In the genomic region with DNA sequence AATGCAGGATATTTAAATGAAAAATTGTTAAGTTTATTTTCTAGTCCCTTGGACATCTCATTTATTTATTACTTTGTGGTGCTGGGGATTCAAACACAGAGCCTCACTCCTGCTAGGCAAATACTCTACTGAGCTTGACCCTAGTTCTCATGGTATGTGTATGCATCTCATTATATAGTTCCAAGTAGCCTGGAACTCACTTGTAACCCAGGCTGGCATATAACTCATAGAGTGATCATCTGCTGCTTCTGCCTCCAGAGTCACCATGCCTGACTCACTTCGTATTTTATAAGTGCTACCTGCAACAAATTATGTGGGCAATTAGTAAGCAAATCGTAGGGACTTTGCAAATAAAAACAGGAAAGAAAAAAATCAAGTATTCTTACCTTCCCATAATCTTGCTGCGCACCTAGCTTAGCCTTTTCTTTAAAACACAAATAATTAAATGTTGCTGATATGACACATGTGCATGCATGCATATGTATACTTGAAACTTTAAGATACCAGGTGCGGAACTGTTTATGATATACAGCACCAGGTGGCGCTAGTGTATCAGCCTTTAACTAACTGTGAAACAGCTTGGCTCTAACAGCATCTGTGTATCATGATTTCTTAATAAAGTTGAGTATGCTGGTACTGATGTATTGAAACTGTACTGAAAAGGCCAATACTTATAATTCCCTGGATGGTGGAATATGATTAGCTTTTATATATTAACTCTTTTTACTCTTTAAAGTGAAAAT, we compare ENCODE assay signal across 8 mouse cellular contexts. TPM values are rescaled to one million over a fixed set of nuclear protein-coding genes. Genes with fewer than 3 reads are reported as not detected.
DNase-seq lines count a peak whose midpoint lies in the region; ATAC-seq and TF ChIP-seq lines count a peak whose summit lies in the region.

No protein-coding gene starts in this region.

- no peaks in the 10 kb centered on the region for H3K9me3 ChIP-seq in liver, embryonic 11.5 days (ENCODE audit: control insufficient read depth, low read length)
- H3K9me3 ChIP-seq in neural tube, embryonic 12.5 days = no peaks in the 10 kb centered on the region

- H3K27ac ChIP-seq in cortical plate, adult 2 months (ENCODE audit: insufficient read depth, low read length) = no peak overlapping the region
- no peak overlapping the region for H3K27ac ChIP-seq in liver, embryonic 11.5 days (ENCODE audit: low read depth, low read length)
- no peak overlapping the region for H3K27ac ChIP-seq in neural tube, embryonic 12.5 days

- H3K4me2 ChIP-seq in liver, embryonic 11.5 days = no peak overlapping the region
- no peak overlapping the region for H3K4me2 ChIP-seq in neural tube, embryonic 12.5 days (replicated peaks)

- DNase-seq in CD4-positive helper T cell, adult 2 months (ENCODE audit: low read depth, low spot score) = peak; percentile 83
- peak; percentile 81 for DNase-seq in kidney, postnatal 10 days
- DNase-seq in liver, embryonic 11.5 days (ENCODE audit: low spot score) = no peak
- DNase-seq in thymus, adult 18-20 months = peak; percentile 5 to 31

- peak; percentile 56 for TF ChIP-seq CTCF in cortical plate, adult 2 months (IDR thresholded peaks at IDR 0.05; ENCODE audit: extremely low read depth, insufficient read depth, low read length)

- H3K9ac ChIP-seq in liver, embryonic 11.5 days (ENCODE audit: low read depth, low read length) = no peak overlapping the region
- H3K9ac ChIP-seq in neural tube, embryonic 12.5 days = no peak overlapping the region

- 33% methylated on average over 5 of the region's 5 CpGs for WGBS in liver, embryonic 11.5 days
- 39% methylated on average over 5 of the region's 5 CpGs for whole genome bisulfite sequencing in neural tube, embryonic 12.5 days

- no peaks in the 10 kb centered on the region for H3K4me1 ChIP-seq in cortical plate, adult 2 months (ENCODE audit: control insufficient read depth, insufficient read depth, low read length)
- no peaks in the 10 kb centered on the region for H3K4me1 ChIP-seq in liver, embryonic 11.5 days (replicated peaks; ENCODE audit: control insufficient read depth, insufficient read depth, low read length)
- no peaks in the 10 kb centered on the region for H3K4me1 ChIP-seq in neural tube, embryonic 12.5 days

- no peak overlapping the region for H3K4me3 ChIP-seq in cortical plate, adult 2 months (ENCODE audit: insufficient read depth, low read length)
- no peak overlapping the region for H3K4me3 ChIP-seq in liver, embryonic 11.5 days (ENCODE audit: low read depth, low read length)
- H3K4me3 ChIP-seq in neural tube, embryonic 12.5 days = no peak overlapping the region

- no peak for TF ChIP-seq POLR2A in cortical plate, adult 2 months (IDR thresholded peaks at IDR 0.05; ENCODE audit: extremely low read depth, insufficient read depth, low read length)

- peak; percentile 90 for ATAC-seq in activated CD4-positive, CD25-positive, alpha-beta regulatory T cell, adult 4 months
- peak; percentile 96 for ATAC-seq in granulocyte monocyte progenitor cell, adult 5-6 weeks (replicated peaks; ENCODE audit: poor library complexity, severe bottlenecking)
- ATAC-seq in liver, embryonic 11.5 days (replicated peaks; ENCODE audit: low FRiP score) = peak; percentile 76
- 0 out of 2 replicates have a peak, but pooled peaks have one; percentile 53 for ATAC-seq in neural tube, embryonic 12.5 days (ENCODE audit: low FRiP score, low read depth)

- no peaks in the 10 kb centered on the region for H3K36me3 ChIP-seq in liver, embryonic 11.5 days (ENCODE audit: control insufficient read depth, insufficient read depth, low read length)
- no peaks in the 10 kb centered on the region for H3K36me3 ChIP-seq in neural tube, embryonic 12.5 days

- H3K27me3 ChIP-seq in liver, embryonic 11.5 days (replicated peaks; ENCODE audit: control insufficient read depth, insufficient read depth, low read length) = no peaks in the 10 kb centered on the region
- H3K27me3 ChIP-seq in neural tube, embryonic 12.5 days (replicated peaks) = no peaks in the 10 kb centered on the region

RNA-seq across cellular contexts. Expression of a gene that starts 15.1 kb away (rescaled TPM):
- polyA plus RNA-seq in activated CD4-positive, CD25-positive, alpha-beta regulatory T cell, adult 4 months (2017; shearing (Covaris generic)) = not detected
- polyA plus RNA-seq in cortical plate, adult 2 months (2012; rRNA removed) = 0.08 TPM in 1 of 2 replicates, not detected in the other
- total RNA-seq in granulocyte monocyte progenitor cell, adult 5-6 weeks (2014; fragmentation: Nextera tagmentation) = not detected in 2 replicates
- not detected in 2 replicates for total RNA-seq in granulocyte monocyte progenitor cell, adult 5-6 weeks (2017)
- polyA plus RNA-seq in liver, embryonic 11.5 days (2014; fragmentation: Nextera tagmentation; extraction: Ambion mirVana) = not detected in 2 replicates
- polyA plus RNA-seq in neural tube, embryonic 12.5 days (2016; fragmentation: Nextera tagmentation; extraction: Ambion mirVana) = not detected in 2 replicates

RNA-seq across cellular contexts. Expression of a gene that starts 19.0 kb away (rescaled TPM):
- polyA plus RNA-seq in activated CD4-positive, CD25-positive, alpha-beta regulatory T cell, adult 4 months (2017; shearing (Covaris generic)) = not detected
- 0.08 and 0.19 TPM in 2 replicates for polyA plus RNA-seq in cortical plate, adult 2 months (2012; rRNA removed)
- total RNA-seq in granulocyte monocyte progenitor cell, adult 5-6 weeks (2014; fragmentation: Nextera tagmentation) = not detected in 2 replicates
- total RNA-seq in granulocyte monocyte progenitor cell, adult 5-6 weeks (2017) = 2.5 and 3.2 TPM in 2 replicates
- not detected in 2 replicates for polyA plus RNA-seq in liver, embryonic 11.5 days (2014; fragmentation: Nextera tagmentation; extraction: Ambion mirVana)
- not detected in 2 replicates for polyA plus RNA-seq in neural tube, embryonic 12.5 days (2016; fragmentation: Nextera tagmentation; extraction: Ambion mirVana)

RNA-seq across cellular contexts. Expression of a gene that starts 23.4 kb away (rescaled TPM):
- not detected for polyA plus RNA-seq in activated CD4-positive, CD25-positive, alpha-beta regulatory T cell, adult 4 months (2017; shearing (Covaris generic))
- polyA plus RNA-seq in cortical plate, adult 2 months (2012; rRNA removed) = not detected in 2 replicates
- not detected in 2 replicates for total RNA-seq in granulocyte monocyte progenitor cell, adult 5-6 weeks (2014; fragmentation: Nextera tagmentation)
- not detected in 2 replicates for total RNA-seq in granulocyte monocyte progenitor cell, adult 5-6 weeks (2017)
- not detected in 2 replicates for polyA plus RNA-seq in liver, embryonic 11.5 days (2014; fragmentation: Nextera tagmentation; extraction: Ambion mirVana)
- not detected in 2 replicates for polyA plus RNA-seq in neural tube, embryonic 12.5 days (2016; fragmentation: Nextera tagmentation; extraction: Ambion mirVana)

RNA-seq across cellular contexts. Expression of a gene that starts 30.9 kb away (rescaled TPM):
- not detected for polyA plus RNA-seq in activated CD4-positive, CD25-positive, alpha-beta regulatory T cell, adult 4 months (2017; shearing (Covaris generic))
- polyA plus RNA-seq in cortical plate, adult 2 months (2012; rRNA removed) = 0.30 TPM in 1 of 2 replicates, not detected in the other
- 6.2 and 27.0 TPM in 2 replicates for total RNA-seq in granulocyte monocyte progenitor cell, adult 5-6 weeks (2014; fragmentation: Nextera tagmentation)
- 11.0 and 12.6 TPM in 2 replicates for total RNA-seq in granulocyte monocyte progenitor cell, adult 5-6 weeks (2017)
- 1.4 and 1.6 TPM in 2 replicates for polyA plus RNA-seq in liver, embryonic 11.5 days (2014; fragmentation: Nextera tagmentation; extraction: Ambion mirVana)
- not detected in 2 replicates for polyA plus RNA-seq in neural tube, embryonic 12.5 days (2016; fragmentation: Nextera tagmentation; extraction: Ambion mirVana)

RNA-seq across cellular contexts. Expression of a gene that starts 47.7 kb away (rescaled TPM):
- polyA plus RNA-seq in activated CD4-positive, CD25-positive, alpha-beta regulatory T cell, adult 4 months (2017; shearing (Covaris generic)) = not detected
- not detected in 2 replicates for polyA plus RNA-seq in cortical plate, adult 2 months (2012; rRNA removed)
- total RNA-seq in granulocyte monocyte progenitor cell, adult 5-6 weeks (2014; fragmentation: Nextera tagmentation) = not detected in 2 replicates
- total RNA-seq in granulocyte monocyte progenitor cell, adult 5-6 weeks (2017) = not detected in 2 replicates
- not detected in 2 replicates for polyA plus RNA-seq in liver, embryonic 11.5 days (2014; fragmentation: Nextera tagmentation; extraction: Ambion mirVana)
- not detected in 2 replicates for polyA plus RNA-seq in neural tube, embryonic 12.5 days (2016; fragmentation: Nextera tagmentation; extraction: Ambion mirVana)
